Comparison of ENCODE assay signal across 9 mouse cellular contexts in the genomic region with DNA sequence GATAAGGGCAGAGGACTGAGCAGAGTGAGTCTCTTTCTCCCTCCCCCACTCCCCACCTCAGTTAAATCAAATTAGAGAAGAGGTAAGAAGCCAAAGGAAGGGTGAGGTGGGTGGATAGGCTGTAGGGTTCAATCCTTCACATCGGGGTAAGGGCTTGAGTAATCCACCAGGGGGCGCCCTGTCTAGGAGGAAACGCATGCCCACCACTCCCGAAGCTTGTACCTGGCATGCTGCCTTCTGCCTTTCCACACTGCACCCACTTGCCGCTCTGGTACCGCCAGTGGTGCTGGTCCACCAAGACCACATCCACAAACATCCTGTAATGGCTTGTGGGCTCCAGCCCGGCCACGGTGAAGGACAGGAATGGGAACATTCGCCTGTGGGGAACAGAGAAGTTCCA. TPM values are rescaled to one million over a fixed set of nuclear protein-coding genes. Genes with fewer than 3 reads are reported as not detected.
DNase-seq lines count a peak whose midpoint lies in the region; ATAC-seq and TF ChIP-seq lines count a peak whose summit lies in the region.
"Had no signal": no experiment of that assay in that cellular context is flagged by ENCODE, and none has a peak within 500 bp of the region (broad histone marks: within the 10 kb centered on the region; RNA-seq: fewer than 3 reads in every experiment).

No protein-coding gene starts in this region.

- H3K9me3 ChIP-seq in midbrain, embryonic 10.5 days (replicated peaks): no peaks in the 10 kb centered on the region
- no peaks in the 10 kb centered on the region for H3K9me3 ChIP-seq in midbrain, embryonic 11.5 days (ENCODE audit: control insufficient read depth, low read length)
- H3K9me3 ChIP-seq in liver, postnatal 0 days (ENCODE audit: low read length): no peaks in the 10 kb centered on the region

- H3K4me2 ChIP-seq in midbrain, embryonic 11.5 days: no peak overlapping the region
- H3K4me2 ChIP-seq in liver, postnatal 0 days (ENCODE audit: low read depth, low read length): no peak overlapping the region

- peak; percentile 57 for DNase-seq in midbrain, embryonic 10.5 days (ENCODE audit: low spot score)
- DNase-seq in midbrain, embryonic 11.5 days (ENCODE audit: low spot score, missing footprints): no peak
- DNase-seq in adipocyte (ENCODE audit: low spot score): peak; percentile 11
- peak; percentile 57 to 73 for DNase-seq in cerebellum, postnatal 4 days (ENCODE audit: low spot score in 2 of 2)
- peak; percentile 80 for DNase-seq in liver, postnatal 0 days
- DNase-seq in frontal cortex, postnatal 36 days (ENCODE audit: low spot score in 2 of 2): no peak

- H3K4me3 ChIP-seq in midbrain, embryonic 10.5 days: no peak overlapping the region
- no peak overlapping the region for H3K4me3 ChIP-seq in midbrain, embryonic 11.5 days (ENCODE audit: low read depth, low read length)
- H3K4me3 ChIP-seq in liver, postnatal 0 days (ENCODE audit: low read depth, low read length): no peak overlapping the region
- H3K4me3 ChIP-seq in small intestine, adult 2 months (ENCODE audit: low read depth, low read length): no peak overlapping the region
- H3K4me3 ChIP-seq: myocyte had no signal

- TF ChIP-seq POLR2A in small intestine, adult 2 months (IDR thresholded peaks at IDR 0.05; ENCODE audit: low read depth, low read length): no peak

- H3K27ac ChIP-seq in midbrain, embryonic 10.5 days (replicated peaks): no peak overlapping the region
- H3K27ac ChIP-seq in midbrain, embryonic 11.5 days (ENCODE audit: low read depth, low read length): no peak overlapping the region
- no peak overlapping the region for H3K27ac ChIP-seq in liver, postnatal 0 days (ENCODE audit: low read depth)
- H3K27ac ChIP-seq in small intestine, adult 2 months (ENCODE audit: insufficient read depth, low read depth, low read length): no peak overlapping the region

- H3K36me3 ChIP-seq in midbrain, embryonic 10.5 days: no peaks in the 10 kb centered on the region
- no peaks in the 10 kb centered on the region for H3K36me3 ChIP-seq in midbrain, embryonic 11.5 days (ENCODE audit: control insufficient read depth, insufficient read depth, low read length)
- H3K36me3 ChIP-seq in liver, postnatal 0 days (replicated peaks; ENCODE audit: insufficient read depth, low read length): no peaks in the 10 kb centered on the region
- H3K36me3 ChIP-seq in small intestine, adult 2 months (ENCODE audit: control insufficient read depth, insufficient read depth, low read length): no peaks in the 10 kb centered on the region

- peaks cover 6% of the 10 kb centered on the region for H3K4me1 ChIP-seq in midbrain, embryonic 10.5 days
- H3K4me1 ChIP-seq in midbrain, embryonic 11.5 days (ENCODE audit: control insufficient read depth, insufficient read depth, low read length): no peaks in the 10 kb centered on the region
- H3K4me1 ChIP-seq in liver, postnatal 0 days (ENCODE audit: insufficient read depth): no peaks in the 10 kb centered on the region
- H3K4me1 ChIP-seq in small intestine, adult 2 months (ENCODE audit: control insufficient read depth, insufficient read depth, insufficient read length, low read length): peaks cover 2% of the 10 kb centered on the region

- TF ChIP-seq CTCF in liver, postnatal 0 days (IDR thresholded peaks at IDR 0.05; ENCODE audit: low read depth): peak; percentile 89
- TF ChIP-seq CTCF in small intestine, adult 2 months (IDR thresholded peaks at IDR 0.05; ENCODE audit: extremely low read depth, insufficient read length, insufficient replicate concordance, low read depth, low read length): peak; percentile 82; the same call in 1 of the 2 replicates

- TF ChIP-seq EP300 in liver, postnatal 0 days (IDR thresholded peaks at IDR 0.05; ENCODE audit: low read depth): no peak

- ATAC-seq in midbrain, embryonic 11.5 days (ENCODE audit: low FRiP score): no peak
- ATAC-seq in hematopoietic stem cell, adult 5-6 weeks (replicated peaks in 1 of 2; ENCODE audit: insufficient read depth in 1 of 2, low FRiP score in 2 of 2, low TSS enrichment in 1 of 2, low read depth in 1 of 2, poor library complexity in 2 of 2, severe bottlenecking in 2 of 2): peak; percentile 74 to 82
- 0 out of 2 replicates have a peak, but pooled peaks have one; percentile 31 for ATAC-seq in liver, postnatal 0 days

- 22% methylated on average over 9 of the region's 9 CpGs for WGBS in midbrain, embryonic 10.5 days
- WGBS in midbrain, embryonic 11.5 days: 22% methylated on average over 9 of the region's 9 CpGs
- 17% methylated on average over 9 of the region's 9 CpGs for WGBS in liver, postnatal 0 days (ENCODE audit: insufficient replicate concordance)
- 15% methylated on average over 9 of the region's 9 CpGs for WGBS in small intestine, adult 2 months

- no peak overlapping the region for H3K9ac ChIP-seq in midbrain, embryonic 11.5 days (ENCODE audit: low read length)
- no peak overlapping the region for H3K9ac ChIP-seq in liver, postnatal 0 days (replicated peaks)

- peaks cover 40% of the 10 kb centered on the region for H3K27me3 ChIP-seq in midbrain, embryonic 10.5 days (ENCODE audit: low read depth, poor library complexity, severe bottlenecking)
- peaks cover 2% of the 10 kb centered on the region; the same call in 1 of the 2 replicates for H3K27me3 ChIP-seq in midbrain, embryonic 11.5 days (ENCODE audit: control insufficient read depth, insufficient read depth, low read length)
- peaks cover 35% of the 10 kb centered on the region for H3K27me3 ChIP-seq in liver, postnatal 0 days (ENCODE audit: insufficient read depth, low read length)
- peaks cover 21% of the 10 kb centered on the region for H3K27me3 ChIP-seq in small intestine, adult 2 months (ENCODE audit: control insufficient read depth, insufficient read depth, low read length)

RNA-seq across cellular contexts. Expression of gene Tbx21, which starts 13.4 kb away (rescaled TPM):
- polyA plus RNA-seq in midbrain, embryonic 10.5 days (2016; fragmentation: Nextera tagmentation; extraction: Ambion mirVana): 0.10 and 0.25 TPM in 2 replicates
- 0.12 and 0.14 TPM in 2 replicates for polyA plus RNA-seq in midbrain, embryonic 11.5 days (2014; fragmentation: Nextera tagmentation; extraction: Ambion mirVana)
- total RNA-seq in hematopoietic stem cell, adult 5-6 weeks (2017): 0.45 and 1.1 TPM in 2 replicates
- polyA plus RNA-seq in liver, postnatal 0 days (2015; fragmentation: Nextera tagmentation; extraction: Ambion mirVana): 0.27 and 0.37 TPM in 2 replicates
- 1.0 and 2.3 TPM in 2 replicates for polyA plus RNA-seq in small intestine, adult 2 months (2012; rRNA removed)
- polyA plus RNA-seq: myocyte had no signal

RNA-seq across cellular contexts. Expression of gene Tbkbp1, which starts 49.6 kb away (rescaled TPM):
- 4.3 and 4.9 TPM in 2 replicates for polyA plus RNA-seq in midbrain, embryonic 10.5 days (2016; fragmentation: Nextera tagmentation; extraction: Ambion mirVana)
- polyA plus RNA-seq in midbrain, embryonic 11.5 days (2014; fragmentation: Nextera tagmentation; extraction: Ambion mirVana): 2.8 and 3.6 TPM in 2 replicates
- 6.6 and 8.1 TPM in 2 replicates for total RNA-seq in hematopoietic stem cell, adult 5-6 weeks (2017)
- polyA plus RNA-seq in liver, postnatal 0 days (2015; fragmentation: Nextera tagmentation; extraction: Ambion mirVana): 1.6 and 1.8 TPM in 2 replicates
- polyA plus RNA-seq in small intestine, adult 2 months (2012; rRNA removed): 7.5 and 11.4 TPM in 2 replicates

RNA-seq across cellular contexts. Expression of gene Osbpl7, which starts 51.3 kb away (rescaled TPM):
- polyA plus RNA-seq in midbrain, embryonic 10.5 days (2016; fragmentation: Nextera tagmentation; extraction: Ambion mirVana): 8.4 and 9.8 TPM in 2 replicates
- polyA plus RNA-seq in midbrain, embryonic 11.5 days (2014; fragmentation: Nextera tagmentation; extraction: Ambion mirVana): 4.2 and 4.8 TPM in 2 replicates
- 13.3 and 13.4 TPM in 2 replicates for total RNA-seq in hematopoietic stem cell, adult 5-6 weeks (2017)
- 1.8 and 2.4 TPM in 2 replicates for polyA plus RNA-seq in liver, postnatal 0 days (2015; fragmentation: Nextera tagmentation; extraction: Ambion mirVana)
- 12.1 and 21.3 TPM in 2 replicates for polyA plus RNA-seq in small intestine, adult 2 months (2012; rRNA removed)

Comparison
In these comparisons a context has a peak if more than half of its experiments do, and no peak if none do; other contexts are left out.
1. DNase-seq: peak in midbrain, embryonic 10.5 days (single experiment), adipocyte (single experiment), cerebellum, postnatal 4 days (2 of 2) and liver, postnatal 0 days (single experiment); none in midbrain, embryonic 11.5 days (single experiment) and frontal cortex, postnatal 36 days (0 of 2).